Mouse (Mus musculus) lung, postnatal 0 days (tissue): ENCODE data around the gene Pcolce2.

ENCODE experiments used
- CTCF ChIP-seq: IDR thresholded peaks from 2 replicates; pipeline ENCODE4 v1.5.1; 2016; ENCODE audit warnings: antibody characterized with exemption, mild to moderate bottlenecking
- EP300 ChIP-seq: IDR thresholded peaks from 2 replicates; pipeline ENCODE4 v1.6.1; 2016; ENCODE audit warnings: antibody characterized with exemption, mild to moderate bottlenecking, control low read depth

GRCm38 (mm10) chr9:95614861-95615615 lies 22.4 kb upstream of the Pcolce2 start:
- no peak for TF ChIP-seq CTCF
- no peak for TF ChIP-seq EP300
